Mouse (Mus musculus) neural tube, embryonic 12.5 days (tissue): ENCODE measurements around the gene Triap1. TPM values are rescaled to one million over a fixed set of nuclear protein-coding genes. Genes with fewer than 3 reads are reported as not detected.

Experiments used
- ATAC-seq: fragments of 200-750 bp; cut with Nextera tagmentation; 2 replicates; pipeline ENCODE4 v1.8.0; 2017; ENCODE audit warnings: low read depth, mild to moderate bottlenecking, moderate TSS enrichment, moderate library complexity; ENCODE audit not compliant: low FRiP score
- H3K27ac ChIP-seq: fragments of 300-500 bp; sonication (generic); 2 replicates; pipeline ENCODE4 v1.5.1; 2016
- H3K27me3 ChIP-seq: fragments of 300-500 bp; sonication (generic); replicated peaks from 2 replicates; pipeline ENCODE4 v1.6.1; 2016; ENCODE audit warnings: mild to moderate bottlenecking
- H3K36me3 ChIP-seq: fragments of 300-500 bp; sonication (generic); 2 replicates; pipeline ENCODE4 v1.6.1; 2016; ENCODE audit warnings: mild to moderate bottlenecking
- H3K4me1 ChIP-seq: fragments of 300-500 bp; sonication (generic); 2 replicates; pipeline ENCODE4 v1.6.1; 2016
- H3K4me2 ChIP-seq: fragments of 300-500 bp; sonication (generic); replicated peaks from 2 replicates; pipeline ENCODE4 v1.6.1; 2016; ENCODE audit warnings: mild to moderate bottlenecking
- H3K4me3 ChIP-seq: fragments of 300-500 bp; sonication (generic); 2 replicates; pipeline ENCODE4 v1.5.1; 2016
- H3K9ac ChIP-seq: fragments of 300-500 bp; sonication (generic); 2 replicates; pipeline ENCODE4 v1.6.1; 2016; ENCODE audit warnings: mild to moderate bottlenecking
- H3K9me3 ChIP-seq: fragments of 300-500 bp; sonication (generic); 2 replicates; pipeline ENCODE4 v1.6.1; 2016; ENCODE audit warnings: mild to moderate bottlenecking
- WGBS: fragments of 180-500 bp; shearing (Covaris S2); methylation state at CpG from one replicate; pipeline ENCODE4 v1.1.7; 2016; 5-methylcytosine and 5-hydroxymethylcytosine counted together
- polyA plus RNA-seq: library from polyadenylated mRNA; unstranded; fragments of >200 nt; fragmentation: Nextera tagmentation; extraction: Ambion mirVana; gene quantifications from 2 replicates; pipeline ENCODE4 v1.2.1, GENCODE M21; 2016

The Triap1 gene
- polyA plus RNA-seq, 1 experiment from 2014 or later = 54.8 TPM

GRCm38 (mm10) chr5:115348546-115349224, 7.7 kb downstream of the Triap1 start, which contains the start of gene Cox6a1:
Gene Cox6a1, minus strand, starts transcription at chr5:115348981.
- ATAC-seq = peak; percentile 91
- Histone ChIP-seq H3K4me1 (peaks cover 12% of the 10 kb centered on the region), H3K27me3 (no peaks in the 10 kb centered on the region), H3K27ac (peak within 1 kb of the TSS; percentile 37; the same call in 1 of the 2 replicates), H3K9me3 (no peaks in the 10 kb centered on the region), H3K4me3 (peak within 1 kb of the TSS; percentile 98), H3K36me3 (peaks cover 26% of the 10 kb centered on the region), H3K9ac (peak within 1 kb of the TSS; percentile 89), H3K4me2 (peak within 1 kb of the TSS; percentile 95)
- under 1% methylated on average over 73 of the region's 74 CpGs for WGBS

GRCm38 (mm10) chr5:115349225-115349555, 8.2 kb downstream of the Triap1 start:
- peak overlapping the region; percentile 95 for H3K4me2 ChIP-seq
- peak overlapping the region; percentile 98 for H3K4me3 ChIP-seq
- WGBS = 1% methylated on average over 18 of the region's 18 CpGs
- ATAC-seq = peak; percentile 22; the same call in 1 of the 2 replicates
- H3K4me1 ChIP-seq = peaks cover 12% of the 10 kb centered on the region
- peak overlapping the region; percentile 37; the same call in 1 of the 2 replicates for H3K27ac ChIP-seq
- no peaks in the 10 kb centered on the region for H3K9me3 ChIP-seq
- H3K9ac ChIP-seq = peak overlapping the region; percentile 70
- H3K27me3 ChIP-seq = no peaks in the 10 kb centered on the region
- peaks cover 21% of the 10 kb centered on the region for H3K36me3 ChIP-seq

GRCm38 (mm10) chr5:115351348-115351747, 10.3 kb downstream of the Triap1 start:
- WGBS = 81% methylated on average over 5 of the region's 5 CpGs
- H3K9ac ChIP-seq = no peak overlapping the region
- H3K4me2 ChIP-seq = no peak overlapping the region
- ATAC-seq = no peak
- no peaks in the 10 kb centered on the region for H3K9me3 ChIP-seq
- no peaks in the 10 kb centered on the region for H3K27me3 ChIP-seq
- H3K27ac ChIP-seq = no peak overlapping the region
- peaks cover 12% of the 10 kb centered on the region for H3K4me1 ChIP-seq
- no peak overlapping the region for H3K4me3 ChIP-seq
- H3K36me3 ChIP-seq = 0 out of 2 replicates have a peak, but pooled peaks cover under 1% of the 10 kb centered on the region

GRCm38 (mm10) chr5:115355070-115355469, 14.0 kb downstream of the Triap1 start:
- Histone ChIP-seq H3K36me3 (no peaks in the 10 kb centered on the region), H3K4me3 (no peak overlapping the region), H3K4me2 (no peak overlapping the region), H3K27ac (no peak overlapping the region), H3K4me1 (no peaks in the 10 kb centered on the region; the same call in 1 of the 2 replicates), H3K27me3 (no peaks in the 10 kb centered on the region), H3K9me3 (no peaks in the 10 kb centered on the region), H3K9ac (no peak overlapping the region)
- 70% methylated on average over 13 of the region's 13 CpGs for WGBS
- ATAC-seq = no peak

- H3K9ac ChIP-seq = no peak overlapping the region
- ATAC-seq = no peak
- H3K4me3 ChIP-seq = no peak overlapping the region
- no peaks in the 10 kb centered on the region for H3K36me3 ChIP-seq
- 7% methylated on average over 12 of the region's 12 CpGs for WGBS
- no peak overlapping the region for H3K27ac ChIP-seq
- no peaks in the 10 kb centered on the region for H3K27me3 ChIP-seq
- no peaks in the 10 kb centered on the region for H3K9me3 ChIP-seq
- no peak overlapping the region for H3K4me2 ChIP-seq
- H3K4me1 ChIP-seq = peaks cover 8% of the 10 kb centered on the region; the same call in 1 of the 2 replicates
Observed at GRCm38 (mm10) chr5:115358872-115359271, 17.8 kb downstream of the Triap1 start.

- Histone ChIP-seq H3K4me2 (no peak overlapping the region), H3K27ac (no peak overlapping the region)
- 83% methylated on average over 8 of the region's 8 CpGs for WGBS
Observed at GRCm38 (mm10) chr5:115359438-115359837, 18.4 kb downstream of the Triap1 start.

GRCm38 (mm10) chr5:115359851-115360372, 18.9 kb downstream of the Triap1 start:
- Histone ChIP-seq H3K4me1 (peaks cover 8% of the 10 kb centered on the region; the same call in 1 of the 2 replicates), H3K27ac (no peak overlapping the region), H3K27me3 (no peaks in the 10 kb centered on the region), H3K4me3 (no peak overlapping the region), H3K9ac (no peak overlapping the region), H3K9me3 (no peaks in the 10 kb centered on the region), H3K36me3 (no peaks in the 10 kb centered on the region), H3K4me2 (no peak overlapping the region)
- no peak for ATAC-seq
- 53% methylated on average over 5 of the region's 5 CpGs for WGBS

More at GRCm38 (mm10) chr5:115359438-115359837, 18.4 kb downstream of the Triap1 start:
- H3K36me3 ChIP-seq = no peaks in the 10 kb centered on the region
- peaks cover 8% of the 10 kb centered on the region; the same call in 1 of the 2 replicates for H3K4me1 ChIP-seq
- no peak overlapping the region for H3K4me3 ChIP-seq
- no peaks in the 10 kb centered on the region for H3K9me3 ChIP-seq
- no peaks in the 10 kb centered on the region for H3K27me3 ChIP-seq
- H3K9ac ChIP-seq = no peak overlapping the region
- no peak for ATAC-seq

- no peaks in the 10 kb centered on the region for H3K9me3 ChIP-seq
- H3K4me1 ChIP-seq = peaks cover 8% of the 10 kb centered on the region; the same call in 1 of the 2 replicates
- no peak for ATAC-seq
- peak overlapping the region; percentile 12; the same call in 1 of the 2 replicates for H3K4me2 ChIP-seq
- WGBS = 31% methylated on average over 7 of the region's 7 CpGs
- no peak overlapping the region for H3K9ac ChIP-seq
- no peaks in the 10 kb centered on the region for H3K36me3 ChIP-seq
- no peaks in the 10 kb centered on the region for H3K27me3 ChIP-seq
- H3K27ac ChIP-seq = no peak overlapping the region
- H3K4me3 ChIP-seq = no peak overlapping the region
Observed at GRCm38 (mm10) chr5:115362216-115362615, 21.2 kb downstream of the Triap1 start.

GRCm38 (mm10) chr5:115362819-115363714, 22.0 kb downstream of the Triap1 start:
- peak; percentile 50; the same call in 1 of the 2 replicates for ATAC-seq
- H3K9ac ChIP-seq = no peak overlapping the region
- 11% methylated on average over 19 of the region's 19 CpGs for WGBS
- H3K27ac ChIP-seq = peak overlapping the region; percentile 21; the same call in 1 of the 2 replicates
- H3K4me3 ChIP-seq = no peak overlapping the region
- H3K36me3 ChIP-seq = no peaks in the 10 kb centered on the region
- no peaks in the 10 kb centered on the region for H3K27me3 ChIP-seq
- H3K9me3 ChIP-seq = no peaks in the 10 kb centered on the region
- peak overlapping the region; percentile 41 for H3K4me2 ChIP-seq
- H3K4me1 ChIP-seq = peaks cover 8% of the 10 kb centered on the region; the same call in 1 of the 2 replicates

- H3K4me2 ChIP-seq = no peak overlapping the region
- 89% methylated on average over 4 of the region's 4 CpGs for WGBS
- H3K9ac ChIP-seq = no peak overlapping the region
- no peak overlapping the region for H3K4me3 ChIP-seq
- H3K27ac ChIP-seq = no peak overlapping the region
- H3K9me3 ChIP-seq = no peaks in the 10 kb centered on the region
- ATAC-seq = no peak
- H3K4me1 ChIP-seq = peaks cover 8% of the 10 kb centered on the region; the same call in 1 of the 2 replicates
- no peaks in the 10 kb centered on the region for H3K36me3 ChIP-seq
- H3K27me3 ChIP-seq = no peaks in the 10 kb centered on the region
Observed at GRCm38 (mm10) chr5:115364782-115365181, 23.8 kb downstream of the Triap1 start.

- H3K36me3 ChIP-seq = no peaks in the 10 kb centered on the region
- peaks cover 11% of the 10 kb centered on the region; the same call in 1 of the 2 replicates for H3K4me1 ChIP-seq
- H3K27ac ChIP-seq = no peak overlapping the region; the same call in none of the 2 replicates
- ATAC-seq = no peak
- no peak overlapping the region for H3K4me2 ChIP-seq
- H3K9ac ChIP-seq = 0 out of 2 replicates have a peak overlapping the region, but pooled peaks have one; percentile 17
- 21% methylated on average over 9 of the region's 9 CpGs for WGBS
- H3K27me3 ChIP-seq = no peaks in the 10 kb centered on the region
- no peaks in the 10 kb centered on the region for H3K9me3 ChIP-seq
- H3K4me3 ChIP-seq = no peak overlapping the region
Observed at GRCm38 (mm10) chr5:115371736-115372135, 30.7 kb downstream of the Triap1 start.
